In the genomic region with DNA sequence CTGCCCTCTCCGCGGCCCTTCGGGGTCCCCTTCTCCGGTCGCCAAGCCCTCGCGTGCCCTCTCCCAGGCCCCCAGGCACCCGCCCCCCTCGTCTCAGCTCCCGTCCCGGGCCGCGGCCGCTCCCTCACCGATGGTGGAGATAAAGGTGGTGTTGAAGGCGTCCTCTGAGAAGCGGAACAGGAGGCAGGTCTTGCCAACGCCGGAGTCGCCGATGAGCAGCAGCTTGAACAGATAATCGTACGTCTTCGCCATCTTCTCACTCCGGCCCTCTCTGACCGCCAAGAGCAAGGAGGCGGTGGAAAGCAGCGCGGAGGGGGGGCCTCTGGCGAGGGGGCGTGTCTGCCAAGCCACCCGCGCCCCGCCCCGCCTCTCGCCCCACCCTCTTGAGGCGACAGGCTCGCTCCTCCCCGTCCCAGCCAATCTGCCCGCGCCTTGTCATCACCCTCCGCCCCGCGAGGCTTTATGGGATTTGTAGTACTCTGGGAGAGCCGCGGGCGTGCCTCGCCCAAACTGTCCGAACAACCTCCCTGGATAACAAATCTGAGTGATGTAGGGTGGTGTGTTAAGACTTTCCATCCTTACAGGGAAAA, we compare ENCODE assay signal across 8 mouse cellular contexts. TPM values are rescaled to one million over a fixed set of nuclear protein-coding genes. Genes with fewer than 3 reads are reported as not detected.
DNase-seq lines count a peak whose midpoint lies in the region; ATAC-seq and TF ChIP-seq lines count a peak whose summit lies in the region.

A gene (minus strand): TSS at position 306 of the 590 bp plus-strand sequence.

- ATAC-seq in embryonic facial prominence, embryonic 15.5 days (ENCODE audit: insufficient number of reproducible peaks, low FRiP score, low TSS enrichment, low read depth) = peak; percentile 99
- peak; percentile 99 for ATAC-seq in limb, embryonic 14.5 days (ENCODE audit: low FRiP score, low read depth)
- peak; percentile 98 for ATAC-seq in midbrain, postnatal 0 days (ENCODE audit: low FRiP score)

- no peaks in the 10 kb centered on the region for H3K9me3 ChIP-seq in embryonic facial prominence, embryonic 15.5 days (replicated peaks)
- no peaks in the 10 kb centered on the region for H3K9me3 ChIP-seq in limb, embryonic 14.5 days (ENCODE audit: control insufficient read depth, low read length)
- no peaks in the 10 kb centered on the region for H3K9me3 ChIP-seq in midbrain, postnatal 0 days (ENCODE audit: low read length)

- peak within 1 kb of the TSS; percentile 99 for H3K27ac ChIP-seq in bone marrow, adult 2 months (ENCODE audit: control insufficient read depth, insufficient read depth, low read depth, low read length, poor library complexity)
- H3K27ac ChIP-seq in embryonic facial prominence, embryonic 15.5 days (replicated peaks) = peak within 1 kb of the TSS; percentile 89
- H3K27ac ChIP-seq in limb, embryonic 14.5 days (replicated peaks; ENCODE audit: low read depth, low read length) = peak within 1 kb of the TSS; percentile 53
- peak within 1 kb of the TSS; percentile 92 for H3K27ac ChIP-seq in midbrain, postnatal 0 days (ENCODE audit: low read depth, low read length)

- peak; percentile 95 for TF ChIP-seq POLR2A in bone marrow, adult 2 months (IDR thresholded peaks at IDR 0.05; ENCODE audit: borderline replicate concordance, control insufficient read depth, low read depth, low read length)
- peak; percentile 53; the same call in 1 of the 2 replicates for TF ChIP-seq POLR2A in limb, embryonic 14.5 days (IDR thresholded peaks at IDR 0.05; ENCODE audit: borderline replicate concordance, extremely low read depth, insufficient read depth, insufficient read length)

- DNase-seq in 416B (ENCODE audit: low read depth) = peak; percentile 97
- DNase-seq in heart, adult 8-10 months (ENCODE audit: low spot score) = peak; percentile 95
- peak; percentile 96 for DNase-seq in kidney, adult 9 months
- peak; percentile 97 for DNase-seq in limb, embryonic 14.5 days (ENCODE audit: low spot score)
- DNase-seq in midbrain, postnatal 0 days (ENCODE audit: low spot score) = peak; percentile 98
- peak; percentile 95 to 97 for DNase-seq in spleen, postnatal 14 days (ENCODE audit: low spot score in 2 of 2)

- peak within 1 kb of the TSS; percentile 95 for H3K4me3 ChIP-seq in bone marrow, adult 2 months (replicated peaks; ENCODE audit: control insufficient read depth, low read depth, low read length)
- peak within 1 kb of the TSS; percentile 94 for H3K4me3 ChIP-seq in embryonic facial prominence, embryonic 15.5 days (replicated peaks)
- H3K4me3 ChIP-seq in limb, embryonic 14.5 days (replicated peaks; ENCODE audit: low read length) = peak within 1 kb of the TSS; percentile 65
- peak within 1 kb of the TSS; percentile 95 for H3K4me3 ChIP-seq in midbrain, postnatal 0 days (ENCODE audit: low read depth, low read length)

- H3K4me1 ChIP-seq in bone marrow, adult 2 months (ENCODE audit: control insufficient read depth, insufficient read depth, low read length) = peaks cover 3% of the 10 kb centered on the region; the same call in 1 of the 2 replicates
- H3K4me1 ChIP-seq in embryonic facial prominence, embryonic 15.5 days = peaks cover 33% of the 10 kb centered on the region
- H3K4me1 ChIP-seq in limb, embryonic 14.5 days (ENCODE audit: control insufficient read depth, insufficient read depth, low read length) = peaks cover 10% of the 10 kb centered on the region
- H3K4me1 ChIP-seq in midbrain, postnatal 0 days (ENCODE audit: insufficient read depth, low read length) = 0 out of 2 replicates have a peak, but pooled peaks cover 6% of the 10 kb centered on the region

- H3K36me3 ChIP-seq in embryonic facial prominence, embryonic 15.5 days = no peaks in the 10 kb centered on the region
- no peaks in the 10 kb centered on the region for H3K36me3 ChIP-seq in limb, embryonic 14.5 days (ENCODE audit: control insufficient read depth, insufficient read depth, low read length)
- no peaks in the 10 kb centered on the region; the same call in 1 of the 2 replicates for H3K36me3 ChIP-seq in midbrain, postnatal 0 days (ENCODE audit: insufficient read depth, low read length)

- H3K9ac ChIP-seq in embryonic facial prominence, embryonic 15.5 days = peak within 1 kb of the TSS; percentile 89
- H3K9ac ChIP-seq in limb, embryonic 14.5 days (ENCODE audit: low read depth, low read length, severe bottlenecking) = peak within 1 kb of the TSS; percentile 76
- peak within 1 kb of the TSS; percentile 99 for H3K9ac ChIP-seq in midbrain, postnatal 0 days (replicated peaks; ENCODE audit: low read length, poor library complexity, severe bottlenecking)

- peak within 1 kb of the TSS; percentile 78 for H3K4me2 ChIP-seq in embryonic facial prominence, embryonic 15.5 days (replicated peaks)
- peak within 1 kb of the TSS; percentile 79 for H3K4me2 ChIP-seq in limb, embryonic 14.5 days (replicated peaks; ENCODE audit: low read depth, low read length, severe bottlenecking)
- H3K4me2 ChIP-seq in midbrain, postnatal 0 days (ENCODE audit: low read depth, low read length, poor library complexity, severe bottlenecking) = peak within 1 kb of the TSS; percentile 72

- no peaks in the 10 kb centered on the region for H3K27me3 ChIP-seq in embryonic facial prominence, embryonic 15.5 days
- H3K27me3 ChIP-seq in limb, embryonic 14.5 days (ENCODE audit: control insufficient read depth, insufficient read depth, low read length) = no peaks in the 10 kb centered on the region
- H3K27me3 ChIP-seq in midbrain, postnatal 0 days (ENCODE audit: insufficient read depth, low read length) = no peaks in the 10 kb centered on the region

- no peak for TF ChIP-seq CTCF in bone marrow, adult 2 months (IDR thresholded peaks at IDR 0.05; ENCODE audit: control insufficient read depth, insufficient read depth, low read length)
- TF ChIP-seq CTCF in midbrain, postnatal 0 days (IDR thresholded peaks at IDR 0.05) = no peak

- WGBS in bone marrow, adult 2 months = under 1% methylated on average over 49 of the region's 49 CpGs
- under 1% methylated on average over 49 of the region's 49 CpGs for WGBS in embryonic facial prominence, embryonic 15.5 days
- under 1% methylated on average over 38 of the region's 49 CpGs for WGBS in limb, embryonic 14.5 days
- WGBS in midbrain, postnatal 0 days = under 1% methylated on average over 47 of the region's 49 CpGs

RNA-seq across cellular contexts. Expression of the gene that starts here (rescaled TPM):
- 22.5 and 25.3 TPM in 2 replicates for polyA plus RNA-seq in bone marrow, adult 2 months (2011; ENCODE audit: insufficient read depth, insufficient read length, low replicate concordance, missing spikeins)
- polyA plus RNA-seq in embryonic facial prominence, embryonic 15.5 days (2015; fragmentation: Nextera tagmentation; extraction: Ambion mirVana) = 23.8 and 24.9 TPM in 2 replicates
- total RNA-seq in heart, adult 8-10 months (2022) = 1 to 10 TPM; 7.7 to 9.2 (median 8.2) TPM
- 14.3 and 15.1 TPM in 2 replicates for polyA plus RNA-seq in limb, embryonic 14.5 days (2012; rRNA removed)
- polyA plus RNA-seq in limb, embryonic 14.5 days (2014; fragmentation: Nextera tagmentation; extraction: Ambion mirVana) = 15.4 and 16.8 TPM in 2 replicates
- total RNA-seq in midbrain, postnatal 0 days (2014; rRNA removed) = 26.0 and 29.6 TPM in 2 replicates
- 15.2 and 18.2 TPM in 2 replicates for polyA plus RNA-seq in midbrain, postnatal 0 days (2015; fragmentation: Nextera tagmentation; extraction: Ambion mirVana)

Comparison
In these comparisons a context has a peak if more than half of its experiments do, and no peak if none do; other contexts are left out.
1. Peak in every context shown above with its lines: DNase-seq, ATAC-seq, H3K4me3 ChIP-seq and H3K27ac ChIP-seq.